Mouse (Mus musculus) myocyte (in vitro differentiated cells): ENCODE measurements around the gene Gm7030.

ENCODE experiments used
- E2F4 ChIP-seq: IDR thresholded peaks from one replicate; pipeline ENCODE4 v1.6.1; 2011; ENCODE audit warnings: mild to moderate bottlenecking, control low read depth, moderate library complexity; ENCODE audit not compliant: insufficient read depth
- SRF ChIP-seq: IDR thresholded peaks from one replicate; pipeline ENCODE4 v1.6.1; 2011; ENCODE audit warnings: low read depth; ENCODE audit not compliant: control insufficient read depth, insufficient read length

DNA sequence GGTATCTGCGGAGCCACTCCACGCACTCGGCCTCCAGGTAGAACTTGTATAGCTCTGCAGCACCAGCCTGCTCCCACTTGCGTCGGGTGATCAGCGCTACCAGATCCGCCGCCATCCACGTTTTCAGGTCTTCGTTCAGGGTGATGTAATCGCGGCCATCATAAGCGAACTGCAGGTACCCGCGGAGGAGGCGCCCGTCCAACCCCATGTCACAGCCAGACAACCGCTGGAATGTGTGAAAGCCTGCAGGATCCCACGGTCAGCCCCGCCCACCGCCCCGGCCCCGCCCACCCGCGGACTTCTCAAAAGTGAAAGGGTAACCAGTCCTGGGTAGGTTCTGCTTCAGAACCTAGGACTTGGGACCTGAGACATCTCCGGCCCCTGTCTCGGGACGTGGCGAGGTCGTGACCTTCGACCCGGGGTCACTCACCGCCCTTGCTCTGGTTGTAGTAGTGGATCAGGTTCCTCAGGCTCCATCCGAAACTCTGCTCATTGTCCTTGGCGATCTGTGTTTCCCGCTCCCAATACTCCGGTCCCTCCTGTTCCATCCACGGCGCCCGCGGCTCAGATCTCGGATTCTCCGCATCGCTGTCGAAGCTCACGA lies 45.9 kb downstream of the Gm7030 start:
- TF ChIP-seq SRF (no peak), E2F4 (no peak)
